Mouse (Mus musculus): ENCODE measurements at regions not wholly inside any gene's neighbourhood (a gene's known extent, or its start where the extent isn't known, plus 50 kb on each side); places are given as distances from the start of the nearest gene placed in this dataset.

GRCm38 (mm10) chr9:113156707-113157106 lies 551.4 kb downstream of the Pdcd6ip start:
- Histone ChIP-seq H3K4me1 (0 out of 2 replicates have a peak, but pooled peaks cover 7% of the 10 kb centered on the region), H3K27me3 (no peaks in the 10 kb centered on the region), H3K9me3 (no peaks in the 10 kb centered on the region), H3K36me3 (no peaks in the 10 kb centered on the region), H3K4me3 (no peak overlapping the region), H3K9ac (no peak overlapping the region), H3K27ac (no peak overlapping the region), H3K4me2 (replicated peaks) (no peak overlapping the region)
- ATAC-seq (ENCODE audit: insufficient number of reproducible peaks, insufficient read depth, low FRiP score, low TSS enrichment): no peak
- 60% methylated on average over 3 of the region's 3 CpGs for WGBS

- WGBS: 52% methylated on average over 5 of the region's 5 CpGs
- Histone ChIP-seq H3K9me3 (no peaks in the 10 kb centered on the region), H3K27ac (no peak overlapping the region), H3K36me3 (no peaks in the 10 kb centered on the region), H3K9ac (no peak overlapping the region), H3K27me3 (no peaks in the 10 kb centered on the region), H3K4me3 (no peak overlapping the region), H3K4me2 (replicated peaks) (no peak overlapping the region), H3K4me1 (no peaks in the 10 kb centered on the region)
- ATAC-seq (ENCODE audit: insufficient number of reproducible peaks, insufficient read depth, low FRiP score, low TSS enrichment): no peak
Measured at GRCm38 (mm10) chr9:113149084-113149483, 559.0 kb downstream of the Pdcd6ip start.

GRCm38 (mm10) chr9:113146571-113146970 lies 561.5 kb downstream of the Pdcd6ip start:
- 73% methylated on average over 2 of the region's 2 CpGs for WGBS
- H3K27me3 ChIP-seq: no peaks in the 10 kb centered on the region
- H3K27ac ChIP-seq: no peak overlapping the region
- no peak overlapping the region for H3K4me3 ChIP-seq
- H3K9ac ChIP-seq: no peak overlapping the region
- no peaks in the 10 kb centered on the region for H3K4me1 ChIP-seq
- H3K36me3 ChIP-seq: no peaks in the 10 kb centered on the region
- H3K4me2 ChIP-seq (replicated peaks): no peak overlapping the region
- no peaks in the 10 kb centered on the region for H3K9me3 ChIP-seq
- no peak for ATAC-seq (ENCODE audit: insufficient number of reproducible peaks, insufficient read depth, low FRiP score, low TSS enrichment)

- Histone ChIP-seq H3K27ac (no peak overlapping the region), H3K4me3 (no peak overlapping the region), H3K9me3 (no peaks in the 10 kb centered on the region), H3K4me2 (replicated peaks) (no peak overlapping the region), H3K27me3 (no peaks in the 10 kb centered on the region), H3K36me3 (no peaks in the 10 kb centered on the region), H3K9ac (no peak overlapping the region), H3K4me1 (no peaks in the 10 kb centered on the region)
- no peak for ATAC-seq (ENCODE audit: insufficient number of reproducible peaks, insufficient read depth, low FRiP score, low TSS enrichment)
- WGBS: 62% methylated on average over 2 of the region's 2 CpGs
Measured at GRCm38 (mm10) chr9:113145036-113145435, 563.0 kb downstream of the Pdcd6ip start.

- Histone ChIP-seq H3K9ac (no peak overlapping the region), H3K4me1 (no peaks in the 10 kb centered on the region), H3K27ac (no peak overlapping the region), H3K4me2 (replicated peaks) (no peak overlapping the region), H3K36me3 (no peaks in the 10 kb centered on the region), H3K9me3 (no peaks in the 10 kb centered on the region), H3K4me3 (no peak overlapping the region), H3K27me3 (no peaks in the 10 kb centered on the region)
- ATAC-seq (ENCODE audit: insufficient number of reproducible peaks, insufficient read depth, low FRiP score, low TSS enrichment): no peak
- 85% methylated on average over 3 of the region's 3 CpGs for WGBS
Measured at GRCm38 (mm10) chr9:113134611-113135010, 573.4 kb downstream of the Pdcd6ip start.

- Histone ChIP-seq H3K36me3 (no peaks in the 10 kb centered on the region), H3K9me3 (no peaks in the 10 kb centered on the region), H3K4me2 (replicated peaks) (no peak overlapping the region), H3K9ac (no peak overlapping the region), H3K4me1 (no peaks in the 10 kb centered on the region), H3K4me3 (no peak overlapping the region), H3K27ac (no peak overlapping the region), H3K27me3 (no peaks in the 10 kb centered on the region)
- no peak for ATAC-seq (ENCODE audit: insufficient number of reproducible peaks, insufficient read depth, low FRiP score, low TSS enrichment)
- 73% methylated on average over 7 of the region's 7 CpGs for WGBS
Measured at GRCm38 (mm10) chr9:113123004-113123692, 584.9 kb downstream of the Pdcd6ip start.

GRCm38 (mm10) chr9:113122253-113122749 lies 585.8 kb downstream of the Pdcd6ip start:
- H3K27me3 ChIP-seq: no peaks in the 10 kb centered on the region
- no peak overlapping the region for H3K9ac ChIP-seq
- no peak overlapping the region for H3K4me3 ChIP-seq
- H3K4me1 ChIP-seq: no peaks in the 10 kb centered on the region
- H3K36me3 ChIP-seq: no peaks in the 10 kb centered on the region
- 66% methylated on average over 3 of the region's 3 CpGs for WGBS
- H3K27ac ChIP-seq: no peak overlapping the region
- no peak for ATAC-seq (ENCODE audit: insufficient number of reproducible peaks, insufficient read depth, low FRiP score, low TSS enrichment)
- no peak overlapping the region for H3K4me2 ChIP-seq (replicated peaks)
- H3K9me3 ChIP-seq: no peaks in the 10 kb centered on the region

- H3K27ac ChIP-seq: no peak overlapping the region
- no peak overlapping the region for H3K9ac ChIP-seq
- no peak overlapping the region for H3K4me2 ChIP-seq (replicated peaks)
- H3K4me1 ChIP-seq: no peaks in the 10 kb centered on the region
- H3K27me3 ChIP-seq: no peaks in the 10 kb centered on the region
- no peak overlapping the region for H3K4me3 ChIP-seq
- no peaks in the 10 kb centered on the region for H3K9me3 ChIP-seq
- ATAC-seq (ENCODE audit: insufficient number of reproducible peaks, insufficient read depth, low FRiP score, low TSS enrichment): no peak
- H3K36me3 ChIP-seq: no peaks in the 10 kb centered on the region
Measured at GRCm38 (mm10) chr9:113120385-113120784, 587.7 kb downstream of the Pdcd6ip start.

- Histone ChIP-seq H3K27me3 (no peaks in the 10 kb centered on the region), H3K9ac (no peak overlapping the region), H3K4me3 (no peak overlapping the region), H3K4me1 (no peaks in the 10 kb centered on the region), H3K36me3 (no peaks in the 10 kb centered on the region), H3K27ac (no peak overlapping the region), H3K4me2 (replicated peaks) (no peak overlapping the region), H3K9me3 (no peaks in the 10 kb centered on the region)
- no peak for ATAC-seq (ENCODE audit: insufficient number of reproducible peaks, insufficient read depth, low FRiP score, low TSS enrichment)
- 87% methylated on average over 1 of the region's 1 CpGs for WGBS
Measured at GRCm38 (mm10) chr9:113119721-113120120, 588.3 kb downstream of the Pdcd6ip start.

- Histone ChIP-seq H3K9ac (no peak overlapping the region), H3K27ac (no peak overlapping the region), H3K4me3 (no peak overlapping the region), H3K4me2 (replicated peaks) (no peak overlapping the region), H3K4me1 (no peaks in the 10 kb centered on the region), H3K9me3 (no peaks in the 10 kb centered on the region), H3K36me3 (no peaks in the 10 kb centered on the region), H3K27me3 (no peaks in the 10 kb centered on the region)
- no peak for ATAC-seq (ENCODE audit: insufficient number of reproducible peaks, insufficient read depth, low FRiP score, low TSS enrichment)
- WGBS: 63% methylated on average over 5 of the region's 5 CpGs
Measured at GRCm38 (mm10) chr9:113115576-113115975, 592.5 kb downstream of the Pdcd6ip start.

- Histone ChIP-seq H3K4me2 (replicated peaks) (no peak overlapping the region), H3K9me3 (no peaks in the 10 kb centered on the region), H3K4me1 (no peaks in the 10 kb centered on the region), H3K36me3 (no peaks in the 10 kb centered on the region), H3K9ac (no peak overlapping the region), H3K4me3 (no peak overlapping the region), H3K27me3 (no peaks in the 10 kb centered on the region), H3K27ac (no peak overlapping the region)
- ATAC-seq (ENCODE audit: insufficient number of reproducible peaks, insufficient read depth, low FRiP score, low TSS enrichment): no peak
Measured at GRCm38 (mm10) chr9:113112753-113113152, 595.3 kb downstream of the Pdcd6ip start.

- Histone ChIP-seq H3K4me1 (no peaks in the 10 kb centered on the region), H3K27me3 (no peaks in the 10 kb centered on the region), H3K4me2 (replicated peaks) (no peak overlapping the region), H3K27ac (no peak overlapping the region), H3K36me3 (no peaks in the 10 kb centered on the region), H3K9ac (no peak overlapping the region), H3K4me3 (no peak overlapping the region), H3K9me3 (no peaks in the 10 kb centered on the region)
- ATAC-seq (ENCODE audit: insufficient number of reproducible peaks, insufficient read depth, low FRiP score, low TSS enrichment): no peak
- 65% methylated on average over 1 of the region's 1 CpGs for WGBS
Measured at GRCm38 (mm10) chr9:113101733-113102132, 606.3 kb downstream of the Pdcd6ip start.
